Mouse (Mus musculus) bone marrow, adult 2 months (tissue): ENCODE measurements around the gene Ust.

ENCODE experiments used
- CTCF ChIP-seq: fragments of 200-500 bp; IDR thresholded peaks from 2 replicates; pipeline ENCODE4 v1.5.1; 2011; ENCODE audit warnings: low read length, control low read depth; ENCODE audit not compliant: control insufficient read depth, insufficient read depth
- POLR2A ChIP-seq: fragments of 200-500 bp; IDR thresholded peaks from 2 replicates; pipeline ENCODE4 v1.6.1; 2011; ENCODE audit warnings: low read depth, mild to moderate bottlenecking, control low read depth, low read length, borderline replicate concordance; ENCODE audit not compliant: control insufficient read depth

- TF ChIP-seq POLR2A (no peak), CTCF (no peak)
Observed at GRCm38 (mm10) chr10:8215181-8215580, 303.4 kb downstream of the Ust start.
